Comparison of ENCODE assay signal across 8 mouse cellular contexts in the genomic region with DNA sequence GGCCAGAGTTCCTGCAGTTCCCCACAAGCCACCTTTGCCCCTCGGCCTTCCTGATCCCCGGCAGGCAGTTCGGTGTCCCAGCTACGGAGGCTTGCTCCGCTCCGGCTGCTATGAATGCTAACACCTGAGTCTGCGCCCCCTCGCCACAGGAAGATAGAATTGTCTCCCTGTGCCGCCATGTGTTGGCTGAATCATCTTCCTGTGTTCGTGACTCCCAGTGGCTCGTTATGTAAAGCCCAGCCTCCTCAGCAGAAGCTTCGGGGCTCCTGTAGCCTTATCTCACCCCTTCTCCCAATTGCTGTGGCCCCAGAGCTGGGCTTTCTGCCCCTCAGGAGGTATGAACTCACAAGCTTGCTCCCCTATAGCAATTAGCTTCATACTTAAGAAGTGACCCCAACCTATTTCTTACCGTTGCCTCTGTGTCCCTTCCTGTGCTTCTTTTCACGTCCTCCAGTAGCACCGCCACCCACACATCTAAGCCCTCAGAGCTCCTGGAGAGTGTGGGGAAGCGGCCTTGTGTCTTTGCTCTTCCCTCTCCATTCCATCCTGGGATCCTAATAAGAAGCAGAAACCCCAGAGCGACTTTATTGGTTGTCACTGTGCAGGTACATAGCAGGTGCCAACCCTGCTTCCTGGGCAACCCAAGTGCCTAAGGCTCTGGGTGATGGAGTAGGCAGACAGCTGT.
A peak's percentile ranks its signal among the peaks of the same experiment; 100 is the strongest.
DNase-seq lines count a peak whose midpoint lies in the region; TF ChIP-seq lines count a peak whose summit lies in the region.

No protein-coding gene starts in this region.

- TF ChIP-seq CTCF in gastrocnemius, adult 2 months (IDR thresholded peaks at IDR 0.05) = no peak

- intact Hi-C loops in gastrocnemius, adult 2 months (cut with DNase I) = no loop called here
- intact Hi-C loops in gastrocnemius, postnatal 14 days (cut with DNase I; ENCODE audit: low total_unique reads) = loop anchor here (5.0 kb wide), 2 partner anchors 193 to 253 kb away; no protein-coding TSS in a partner anchor

- DNase-seq in gastrocnemius, adult 2 months = no peak
- no peak for DNase-seq in gastrocnemius, postnatal 14 days
- DNase-seq in right cerebral cortex, adult 2 months (ENCODE audit: low spot score in 2 of 2) = peak; percentile 84 to 89
- DNase-seq in right cerebral cortex, postnatal 10 days (ENCODE audit: low spot score in 2 of 2) = no peak
- no peak for DNase-seq in limb, embryonic 10.5 days (ENCODE audit: low spot score)
- DNase-seq in telencephalon, adult 2 months (ENCODE audit: low read depth, low spot score) = peak; percentile 88
- no peak for DNase-seq in yolk sac, embryonic 10.5 days (ENCODE audit: low spot score)
- DNase-seq in ovary, postnatal 36 days (ENCODE audit: low spot score) = no peak

- H3K36me3 ChIP-seq in limb, embryonic 10.5 days = no peaks in the 10 kb centered on the region

- H3K9me3 ChIP-seq in limb, embryonic 10.5 days (replicated peaks) = no peaks in the 10 kb centered on the region

- 69% methylated on average over 17 of the region's 17 CpGs for WGBS in limb, embryonic 10.5 days

- H3K27ac ChIP-seq in gastrocnemius, adult 2 months = no peak overlapping the region
- peak overlapping the region; percentile 66 for H3K27ac ChIP-seq in limb, embryonic 10.5 days

- peaks cover 10% of the 10 kb centered on the region; the same call in 1 of the 2 replicates for H3K27me3 ChIP-seq in limb, embryonic 10.5 days (ENCODE audit: low read depth, poor library complexity, severe bottlenecking)

- peaks cover 51% of the 10 kb centered on the region for H3K4me1 ChIP-seq in limb, embryonic 10.5 days

- peak overlapping the region; percentile 45 for H3K4me3 ChIP-seq in gastrocnemius, adult 2 months
- 0 out of 2 replicates have a peak overlapping the region, but pooled peaks have one; percentile 14 for H3K4me3 ChIP-seq in limb, embryonic 10.5 days

Comparison
In these comparisons a context has a peak if more than half of its experiments do, and no peak if none do; other contexts are left out.
1. DNase-seq: peak in right cerebral cortex, adult 2 months (2 of 2) and telencephalon, adult 2 months (single experiment); none in gastrocnemius, adult 2 months (single experiment), gastrocnemius, postnatal 14 days (single experiment), right cerebral cortex, postnatal 10 days (0 of 2), limb, embryonic 10.5 days (single experiment), yolk sac, embryonic 10.5 days (single experiment) and ovary, postnatal 36 days (single experiment).